Mouse (Mus musculus) R1 (cell line): ENCODE results near the gene Tktl2.

Source experiments
- DNase-seq: peaks from one replicate; pipeline ENCODE4 v3.0.0-alpha.2; 2018; ENCODE audit warnings: low read depth, low spot score

Tktl2 gene

GRCm38 (mm10) chr8:66511537-66511936 lies at the start of gene Tktl2:
Tktl2 (plus strand) TSS chr8:66511756.
- DNase-seq: peak; percentile 63

GRCm38 (mm10) chr8:66469821-66470220 lies 41.7 kb upstream of the Tktl2 start:
- no peak for DNase-seq

- no peak for DNase-seq
Measured at GRCm38 (mm10) chr8:66476880-66477279, 34.7 kb upstream of the Tktl2 start.

GRCm38 (mm10) chr8:66486084-66486763 lies 25.3 kb upstream of the Tktl2 start, which contains the start of gene Tma16:
Tma16 (minus strand) TSS chr8:66486530.
- DNase-seq: peak; percentile 92

- peak; percentile 65 for DNase-seq
Measured at GRCm38 (mm10) chr8:66488556-66488955, 23.0 kb upstream of the Tktl2 start.

- DNase-seq: no peak
Measured at GRCm38 (mm10) chr8:66490624-66491023, 20.9 kb upstream of the Tktl2 start.

DNA sequence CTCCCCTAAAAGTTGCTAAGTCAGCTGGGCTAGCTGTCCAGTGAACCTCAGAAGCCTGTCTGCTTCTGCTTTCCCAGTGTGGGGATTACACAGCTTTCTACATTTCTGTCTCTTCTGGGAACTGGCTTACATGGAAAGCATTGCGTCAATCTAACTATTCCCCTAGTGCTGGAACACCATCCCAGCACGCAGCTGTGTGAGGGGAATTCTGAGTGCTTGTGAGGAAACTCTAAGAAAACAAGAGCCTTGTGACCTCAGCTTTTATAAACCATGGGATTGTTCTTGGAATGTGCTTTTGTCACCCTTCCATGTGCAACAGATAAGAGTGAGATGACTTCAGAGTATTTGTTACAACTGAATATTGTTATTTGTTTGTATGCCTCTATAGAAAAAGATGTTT lies 17.1 kb upstream of the Tktl2 start:
- no peak for DNase-seq

DNA sequence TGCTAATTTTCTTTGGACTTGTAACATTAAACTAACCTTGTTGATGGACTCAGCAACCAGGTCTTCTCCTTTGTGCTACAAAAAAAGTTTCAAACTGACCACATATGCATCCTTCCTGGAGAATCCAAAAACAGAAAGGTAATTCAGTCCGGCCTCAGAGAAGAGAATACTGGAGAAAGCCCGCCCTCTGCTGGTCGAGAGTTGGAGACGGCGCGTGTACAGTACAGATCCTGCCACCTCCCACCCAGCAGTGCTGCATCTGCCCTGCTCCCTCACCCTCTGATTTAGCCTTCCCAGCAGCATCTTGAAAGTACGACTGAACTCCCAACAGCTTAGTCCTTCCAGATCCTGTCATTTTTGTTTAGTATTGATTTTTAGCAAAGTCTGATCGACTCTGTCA lies 15.8 kb upstream of the Tktl2 start:
- peak; percentile 59 for DNase-seq

GRCm38 (mm10) chr8:66496998-66497577 lies 14.5 kb upstream of the Tktl2 start:
- peak; percentile 55 for DNase-seq

- DNase-seq: no peak
Measured at GRCm38 (mm10) chr8:66503381-66503780, 8.2 kb upstream of the Tktl2 start.

- DNase-seq: no peak
Measured at GRCm38 (mm10) chr8:66519149-66519548, 7.6 kb downstream of the Tktl2 start.

GRCm38 (mm10) chr8:66520576-66520975 lies 9.0 kb downstream of the Tktl2 start:
- DNase-seq: no peak

DNA sequence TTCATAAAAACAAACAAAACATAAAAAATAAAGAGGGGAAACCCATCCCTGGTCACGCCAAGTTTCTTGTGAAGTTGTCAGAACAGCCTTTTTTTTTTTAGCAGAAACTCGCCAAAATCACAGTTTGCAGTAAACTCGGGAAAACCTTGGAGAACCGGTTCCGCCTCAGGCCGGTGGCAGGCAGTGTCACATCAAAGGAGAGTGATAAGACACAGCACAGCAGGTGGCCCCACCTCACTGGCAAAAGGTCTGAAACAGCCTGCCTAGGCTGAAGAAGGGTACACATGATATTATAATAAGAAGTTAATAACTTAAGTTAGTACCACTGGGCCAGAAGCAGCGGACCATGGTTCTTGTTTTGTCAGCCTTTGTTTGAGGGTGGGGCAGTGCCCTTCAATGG lies 38.5 kb downstream of the Tktl2 start:
- peak; percentile 32 for DNase-seq
